Mouse (Mus musculus): ENCODE results near the gene Lhfpl2. TPM values are rescaled to one million over a fixed set of nuclear protein-coding genes. Genes with fewer than 3 reads are reported as not detected.

The Lhfpl2 gene
- polyA plus RNA-seq (2015; fragmentation: Illumina TruSeq; extraction: RNeasy Lipid Tissue Mini Kit (QIAGEN cat#74804); ENCODE audit: insufficient read depth, low replicate concordance), result 4.6 TPM

DNA sequence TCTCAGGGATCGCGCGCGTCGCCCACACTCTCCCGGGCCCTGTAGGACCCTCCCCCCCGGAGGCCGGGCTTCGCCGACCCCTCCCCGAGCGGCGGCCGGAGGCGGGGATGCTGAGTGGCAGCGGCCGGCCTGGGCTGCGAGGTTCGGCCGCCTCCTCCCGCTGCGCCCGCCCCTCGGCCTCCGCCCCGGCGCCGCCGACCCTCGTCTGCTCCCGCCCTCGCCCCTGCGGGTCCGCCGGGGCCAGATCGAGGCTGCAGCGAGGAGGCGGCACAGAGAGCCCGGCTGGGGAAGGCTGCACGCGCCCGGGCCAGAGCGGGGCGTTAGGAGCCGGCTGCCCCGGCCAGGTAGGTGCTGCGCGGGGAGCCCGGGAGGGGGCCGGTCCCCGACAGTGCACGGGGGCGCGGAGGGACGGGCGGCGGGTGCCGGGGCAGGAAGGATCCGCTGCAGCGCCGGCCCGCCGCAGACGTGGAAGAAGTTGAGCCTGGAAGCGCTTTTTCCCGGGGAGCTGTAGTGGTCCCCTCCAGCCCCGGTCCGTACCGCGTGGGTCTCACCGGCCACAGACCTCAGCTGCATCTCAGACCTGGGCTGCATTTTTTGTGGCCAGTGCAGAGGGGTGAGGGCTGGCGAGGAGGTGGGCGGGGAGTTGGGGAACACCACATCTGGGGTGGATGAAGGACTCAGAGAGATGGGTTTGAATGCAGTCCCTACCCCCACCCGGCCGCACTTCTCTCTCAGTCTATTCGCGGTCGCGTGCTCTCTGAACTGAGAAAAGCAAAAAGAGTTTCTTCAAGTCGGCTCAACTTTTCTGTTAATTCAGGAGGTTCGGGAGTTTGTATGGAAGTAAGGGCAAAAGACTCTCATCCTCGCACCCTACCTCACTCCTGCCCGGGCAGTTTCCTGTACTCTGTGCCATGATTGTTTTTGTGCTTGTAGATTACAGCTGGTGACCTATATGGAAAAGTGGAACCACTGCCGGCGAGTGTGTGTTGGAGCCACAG lies at the start of gene Lhfpl2:
Gene Lhfpl2 (plus strand): TSS at position 234 of the 998 bp plus-strand sequence.

Other genes starting within 250 kb of the Lhfpl2 start
- 10.8 TPM for gene Scamp1, start 228.1 kb downstream of the Lhfpl2 start, polyA plus RNA-seq (2015; fragmentation: Illumina TruSeq; extraction: RNeasy Lipid Tissue Mini Kit (QIAGEN cat#74804); ENCODE audit: insufficient read depth, low replicate concordance)